Mouse (Mus musculus) thymus, postnatal 4 days (tissue): ENCODE data around the gene Mgea5.

Experiments used
- DNase-seq: peaks from one replicate; pipeline ENCODE4 v3.0.0; 2021

Mgea5 gene

GRCm38 (mm10) chr19:45725677-45726277, 57.9 kb downstream of the Mgea5 start:
- DNase-seq, result no peak

GRCm38 (mm10) chr19:45722188-45722587, 61.4 kb downstream of the Mgea5 start:
- DNase-seq, result no peak

GRCm38 (mm10) chr19:45718286-45718685, 65.4 kb downstream of the Mgea5 start:
- DNase-seq, result no peak

GRCm38 (mm10) chr19:45717493-45718220, 66.0 kb downstream of the Mgea5 start:
- no peak for DNase-seq

- no peak for DNase-seq
Observed at GRCm38 (mm10) chr19:45708704-45709103, 74.9 kb downstream of the Mgea5 start.
